Mouse (Mus musculus): Measurements from ENCODE around the gene Grb10.

GRCm38 (mm10) chr11:12010084-12010483 lies 28.4 kb downstream of the Grb10 start:
- TF ChIP-seq POLR2A (IDR thresholded peaks at IDR 0.05; ENCODE audit: low read depth, low read length) (no peak), CTCF (conservative IDR thresholded peaks at IDR 0.05; ENCODE audit: insufficient read depth, insufficient read length, low read depth, low read length) (no peak)

Data from kidney, adult 2 months (tissue).